Mouse (Mus musculus) neural tube, embryonic 10.5 days (tissue): ENCODE data around the gene Smarcd3.

Experiments
- DNase-seq: peaks from one replicate; pipeline ENCODE4 v3.0.0-alpha.2; 2017; ENCODE audit warnings: low spot score; ENCODE audit errors: extremely low spot score

The Smarcd3 gene

DNA sequence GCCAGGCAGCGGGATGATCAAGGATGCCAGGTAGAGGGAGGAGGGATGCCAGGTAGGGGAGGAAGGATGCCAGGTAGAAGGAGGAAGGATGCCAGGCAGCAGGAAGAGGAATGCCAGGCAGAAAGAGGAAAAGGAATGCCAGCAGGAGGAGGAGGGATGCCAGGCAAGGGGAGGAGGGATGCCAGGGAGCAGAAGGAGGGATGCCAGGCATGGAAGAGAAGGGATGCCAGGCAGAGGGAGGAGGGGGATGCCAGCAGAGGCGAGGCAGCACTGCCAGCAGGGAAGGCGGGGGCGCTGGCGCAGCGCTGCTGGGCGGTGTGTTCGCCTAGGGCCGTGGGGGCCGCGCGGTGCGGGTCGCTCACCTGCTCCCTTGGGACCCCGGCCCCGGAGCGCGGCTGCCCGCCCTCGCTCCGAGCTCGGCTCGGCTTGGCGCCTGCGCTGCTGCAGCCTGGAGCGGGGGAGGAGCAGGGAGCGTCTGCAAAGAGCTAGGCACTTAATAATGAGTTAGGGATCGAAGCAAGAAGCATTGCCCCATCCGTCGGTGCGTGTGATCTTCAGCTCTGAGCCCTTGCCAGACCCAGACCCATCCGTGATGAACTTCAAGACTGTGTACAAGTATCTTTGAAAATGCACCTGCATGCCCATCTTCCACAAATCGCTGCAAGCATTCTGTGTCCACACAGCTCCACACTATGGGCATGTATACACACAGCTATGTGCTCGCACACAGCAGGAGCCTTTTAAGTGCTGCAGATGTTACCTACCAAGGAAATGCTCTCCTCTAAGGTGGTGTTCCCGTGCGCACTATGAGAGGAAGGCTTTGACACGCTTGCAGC lies at the start of gene Smarcd3:
Gene Smarcd3, minus strand, starts transcription at position 426 of the 836 bp plus-strand sequence.
- DNase-seq: peak; percentile 69

DNA sequence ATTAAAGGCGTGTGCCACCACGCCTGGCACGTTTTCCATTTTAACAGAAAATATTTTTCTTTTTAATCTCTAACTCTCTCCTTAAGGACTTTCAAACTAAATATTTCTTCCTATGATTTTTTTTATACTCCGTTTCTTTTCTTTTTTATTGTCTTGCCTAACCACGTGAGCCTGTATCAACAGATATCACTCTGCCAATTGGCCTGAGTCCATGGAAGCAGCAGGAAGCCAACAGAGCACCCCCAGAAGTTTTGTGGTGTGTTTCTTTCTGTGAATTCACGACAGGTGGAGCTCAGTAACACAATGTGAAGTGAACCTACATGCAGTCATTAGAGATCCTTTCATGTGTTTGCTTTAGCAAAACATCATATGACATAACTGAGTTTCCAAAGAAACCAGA lies 37.2 kb upstream of the Smarcd3 start:
- no peak for DNase-seq

DNA sequence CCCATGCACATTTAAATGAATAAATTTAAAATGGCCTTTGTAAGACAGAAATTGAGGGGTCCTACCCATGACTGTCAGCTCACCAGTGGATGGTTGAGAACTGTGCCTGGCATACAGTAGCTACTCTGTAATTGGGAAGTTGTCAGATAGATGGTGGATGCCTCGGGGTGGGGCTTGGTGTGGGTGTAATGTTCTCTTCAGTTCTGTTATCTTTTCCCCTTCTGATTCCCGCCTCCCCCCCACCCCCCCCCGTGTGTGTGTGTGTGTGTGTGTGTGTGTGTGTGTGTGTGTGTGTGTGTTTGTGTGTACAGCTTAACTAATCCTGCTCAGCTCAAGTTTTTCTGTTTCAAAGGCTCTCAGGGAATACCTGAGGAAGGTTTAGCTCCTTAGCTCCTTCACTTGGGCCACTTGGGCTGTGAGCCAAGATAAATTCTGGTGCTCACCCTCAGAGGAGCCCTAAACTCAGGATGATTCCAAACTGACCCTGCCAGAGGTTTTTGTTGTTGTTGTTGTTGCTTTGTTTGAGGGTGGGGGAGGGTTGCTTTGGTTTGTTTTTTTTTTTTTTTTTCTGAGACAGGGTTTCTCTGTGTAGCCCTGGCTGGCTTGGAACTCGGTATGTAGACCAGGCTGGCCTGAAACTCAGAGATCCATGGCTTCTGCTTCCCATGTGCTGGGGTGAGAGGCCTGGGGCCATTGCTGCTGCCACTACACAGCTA lies 35.7 kb upstream of the Smarcd3 start:
- DNase-seq: no peak

DNA sequence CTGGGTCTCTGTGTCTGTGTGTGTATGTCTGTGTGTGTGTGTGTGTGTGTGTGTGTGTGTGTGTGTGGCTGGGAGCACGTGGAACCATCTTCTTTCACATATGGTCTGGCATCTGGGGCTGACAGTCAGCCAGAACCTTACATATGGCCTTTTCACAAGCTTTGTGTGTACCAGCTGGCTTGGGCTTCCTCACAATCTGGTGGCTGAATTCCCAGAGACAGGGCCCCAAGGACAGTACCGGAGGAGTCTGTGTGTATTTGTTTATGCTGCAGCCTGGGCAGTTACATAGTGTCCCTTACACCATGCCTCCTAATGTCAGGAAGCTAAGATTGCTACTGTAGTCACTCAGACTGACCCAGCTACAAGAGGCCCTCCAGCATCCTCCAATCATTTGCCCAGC lies 32.9 kb upstream of the Smarcd3 start:
- no peak for DNase-seq

DNA sequence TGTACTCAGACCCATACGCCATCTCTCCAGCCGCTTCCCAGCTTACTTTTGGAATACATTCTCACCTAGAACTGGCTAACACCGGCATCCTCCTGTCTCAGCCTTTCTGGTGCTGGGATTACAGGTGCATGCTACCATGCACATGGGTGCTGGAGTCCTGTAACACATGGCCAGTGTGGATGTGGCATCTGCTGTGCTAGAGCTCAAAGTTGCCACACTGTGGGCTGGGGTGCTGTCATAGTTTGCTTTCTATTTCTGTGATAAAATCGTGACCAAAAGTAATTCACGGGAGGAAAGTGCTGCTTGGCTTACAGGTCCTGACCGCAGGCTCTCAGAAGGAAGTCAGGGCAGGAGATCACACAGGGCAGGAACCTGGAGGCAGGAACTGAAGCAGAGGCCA lies 30.3 kb upstream of the Smarcd3 start:
- no peak for DNase-seq

DNA sequence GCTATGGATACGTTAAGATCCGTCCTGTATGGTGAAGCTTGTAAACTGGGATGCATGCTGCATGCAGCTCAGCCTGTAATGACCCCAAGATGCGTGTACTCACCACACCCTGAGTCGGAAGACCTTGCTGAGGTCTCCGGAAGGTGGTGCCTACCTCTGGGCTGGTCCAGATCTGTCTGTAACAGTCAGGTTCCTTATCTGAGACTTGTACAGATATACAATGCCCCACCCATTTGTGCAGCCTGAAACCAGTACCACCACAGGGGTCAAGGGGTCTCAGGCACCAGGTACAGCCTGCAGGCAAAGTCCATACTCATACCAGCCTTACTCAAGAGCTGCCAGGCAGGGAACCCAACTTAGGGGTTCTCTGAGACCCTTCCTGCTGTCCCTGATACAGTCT lies 28.6 kb upstream of the Smarcd3 start:
- DNase-seq: no peak

DNA sequence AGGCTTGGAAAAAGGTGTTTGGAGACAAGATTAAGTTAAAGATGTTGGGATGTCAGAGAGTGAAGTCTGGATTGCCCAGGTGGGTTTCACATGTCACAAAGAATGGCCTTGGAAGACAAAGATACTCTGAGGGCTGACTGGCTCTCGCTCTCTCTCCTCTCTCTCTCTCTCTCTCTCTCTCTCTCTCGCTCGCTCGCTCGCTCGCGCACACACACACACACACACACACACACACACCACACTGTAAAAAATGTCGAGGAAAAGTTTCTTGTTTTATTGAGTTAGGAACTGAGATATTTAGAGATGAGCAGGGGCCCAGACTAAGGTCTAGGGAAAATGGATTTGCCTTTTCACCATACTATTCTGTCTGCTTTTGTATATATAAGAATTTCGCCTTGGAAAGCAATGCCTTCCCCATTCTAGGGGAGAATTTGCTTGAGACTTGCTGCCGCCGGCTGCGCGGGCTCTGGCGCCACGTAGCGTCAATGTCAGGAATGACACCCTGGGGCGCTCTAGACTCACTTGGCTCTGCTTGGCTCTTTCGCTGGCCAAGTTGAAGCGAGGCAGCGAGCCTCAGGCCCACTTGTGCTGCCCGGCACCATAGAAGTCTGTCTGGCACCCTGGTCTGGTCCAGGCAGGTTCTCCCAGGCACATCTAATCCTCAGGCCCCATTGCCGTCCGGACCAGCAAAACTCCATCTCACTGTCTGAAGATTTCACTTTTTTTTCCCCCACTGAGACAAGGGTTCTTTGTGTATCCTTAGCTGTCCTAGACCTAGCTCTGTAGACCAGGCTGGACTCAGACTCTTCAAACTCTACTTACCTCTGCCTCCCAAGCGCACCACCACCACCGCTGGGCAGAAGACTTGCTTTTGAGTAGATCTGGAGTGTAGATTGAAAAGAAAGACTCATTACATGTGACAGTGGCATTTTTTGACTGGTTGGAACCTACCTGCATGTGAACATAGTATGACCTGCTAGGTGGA lies 27.8 kb upstream of the Smarcd3 start:
- DNase-seq: peak; percentile 89

DNA sequence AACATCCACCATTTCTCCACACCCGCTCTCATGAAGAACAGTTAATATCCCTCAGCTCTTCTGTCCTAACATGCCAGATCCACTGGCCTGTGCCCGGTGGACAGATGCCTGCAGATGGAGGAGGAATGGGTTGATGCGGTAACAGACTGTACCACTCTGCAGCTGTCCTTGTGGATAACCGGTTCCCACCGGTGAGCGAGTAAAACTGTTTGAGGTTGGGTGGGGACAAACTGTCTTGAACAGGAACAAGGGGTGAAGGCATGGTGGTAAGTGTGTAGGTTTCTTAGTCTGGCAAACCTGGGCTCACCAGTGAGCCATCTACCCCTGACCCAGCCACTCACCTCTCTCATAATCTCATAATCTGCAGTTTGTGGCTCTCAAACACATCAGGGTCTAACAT lies 27.1 kb upstream of the Smarcd3 start:
- no peak for DNase-seq

DNA sequence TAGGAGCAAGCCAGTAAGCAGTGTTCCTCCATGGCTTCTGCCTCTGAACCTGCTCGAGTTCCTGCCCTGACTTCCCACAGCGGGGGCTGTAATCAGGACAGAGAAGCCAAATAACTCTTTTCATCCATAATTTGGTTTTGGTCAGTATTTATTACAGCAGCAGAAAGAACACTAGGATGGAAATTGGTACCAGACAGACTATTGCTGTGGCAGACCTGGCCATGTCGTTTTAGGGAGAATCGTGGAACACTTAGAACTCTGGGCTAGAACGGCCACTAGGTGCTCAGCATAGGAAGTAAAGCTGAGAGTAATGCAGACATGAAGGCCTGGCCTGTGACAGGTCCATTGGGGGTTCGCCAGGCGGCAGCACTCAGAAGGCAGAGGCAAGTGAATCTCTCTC lies 25.5 kb upstream of the Smarcd3 start:
- no peak for DNase-seq

DNA sequence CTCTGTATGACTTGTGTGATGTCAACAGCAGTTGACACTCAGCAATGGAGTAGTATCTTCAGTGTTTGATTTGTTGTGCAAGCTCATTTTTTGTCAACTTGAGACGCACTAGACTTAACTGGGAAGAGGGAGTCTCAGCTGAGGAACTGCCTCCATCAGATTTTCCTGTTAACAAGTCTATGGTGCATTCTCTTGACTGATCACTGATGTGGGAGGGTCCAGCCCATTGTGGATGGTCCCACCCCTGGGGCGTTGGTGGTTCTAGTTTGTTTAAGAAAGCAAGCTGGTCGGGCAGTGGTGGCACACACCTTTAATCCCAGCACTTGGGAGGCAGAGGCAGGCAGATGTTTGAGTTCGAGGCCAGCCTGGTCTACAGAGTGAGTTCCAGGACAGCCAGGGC lies 25.0 kb upstream of the Smarcd3 start:
- DNase-seq: no peak

DNA sequence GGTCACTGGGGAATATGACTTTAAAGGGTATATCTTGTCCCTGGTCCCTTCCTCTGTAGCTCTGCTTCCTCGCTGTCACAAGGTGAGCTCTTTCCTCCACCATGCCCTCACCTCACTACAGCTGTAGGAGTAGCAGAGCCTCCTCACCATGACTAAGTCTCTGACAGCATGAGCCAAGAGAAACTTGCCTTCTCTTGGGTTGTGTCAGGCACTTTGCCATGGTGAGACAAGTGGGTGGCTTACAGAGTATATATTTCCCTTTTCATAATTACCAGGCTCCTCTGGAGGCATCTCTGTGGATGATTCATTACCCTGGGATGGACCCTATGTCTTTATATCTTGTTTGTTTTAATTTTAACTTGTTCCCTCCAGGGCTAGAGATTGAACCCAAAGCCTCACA lies 21.2 kb upstream of the Smarcd3 start:
- no peak for DNase-seq

DNA sequence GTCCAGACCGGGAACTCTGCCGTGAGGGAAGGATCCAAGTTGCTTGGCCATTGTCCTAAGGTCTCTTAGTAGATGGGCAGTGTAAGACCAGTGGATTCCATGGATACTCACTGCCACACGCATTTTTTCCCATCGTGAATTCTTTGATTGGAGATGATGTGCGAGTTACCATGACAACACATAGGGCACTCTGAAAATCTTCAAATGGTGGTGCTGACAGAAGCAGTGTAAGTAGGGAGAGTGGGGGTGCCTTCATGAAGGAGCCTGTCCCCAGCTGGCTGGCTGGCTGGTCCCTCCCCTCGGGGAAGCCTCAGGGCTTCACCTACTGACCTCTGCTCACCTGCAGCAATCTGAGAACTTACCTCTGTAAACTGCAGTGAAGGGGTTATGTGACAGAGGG lies 14.9 kb upstream of the Smarcd3 start:
- no peak for DNase-seq

DNA sequence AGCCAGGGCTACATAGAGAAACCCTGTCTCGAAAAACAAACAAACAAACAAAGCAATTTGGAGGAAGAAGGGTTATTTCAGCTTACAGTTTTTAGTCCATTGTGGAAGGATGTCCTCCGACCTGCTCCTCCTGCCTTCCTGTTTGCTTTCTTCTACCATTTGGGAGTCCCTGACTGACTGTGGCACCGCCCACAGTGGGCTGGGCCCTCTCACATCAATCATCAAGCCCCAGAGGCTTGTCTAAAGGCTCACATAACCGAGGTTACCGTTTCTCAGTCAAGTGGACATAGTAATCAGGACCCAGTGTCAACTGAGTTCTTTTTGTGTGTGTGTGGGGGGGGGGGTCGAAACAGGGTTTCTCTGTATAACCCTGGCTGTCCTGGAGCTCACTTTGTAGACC lies 13.9 kb upstream of the Smarcd3 start:
- no peak for DNase-seq

DNA sequence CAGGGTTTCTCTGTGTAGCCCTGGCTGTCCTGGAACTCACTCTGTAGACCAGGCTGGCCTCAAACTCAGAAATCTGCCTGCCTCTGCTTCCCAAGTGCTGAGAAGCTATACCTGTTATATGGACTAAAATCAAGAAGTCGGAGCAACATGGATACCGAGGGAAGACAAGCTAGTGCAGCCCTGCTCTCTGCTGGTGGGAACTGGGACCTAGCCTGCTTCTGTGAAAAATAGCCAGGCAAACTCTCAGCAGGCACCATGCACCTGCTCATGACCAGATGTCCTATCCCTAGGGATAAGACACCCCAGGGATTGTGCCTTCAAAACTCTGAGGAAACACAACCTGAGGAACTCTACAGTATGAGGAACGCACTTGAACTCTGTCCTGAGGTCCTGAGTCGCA lies 12.8 kb upstream of the Smarcd3 start:
- no peak for DNase-seq

DNA sequence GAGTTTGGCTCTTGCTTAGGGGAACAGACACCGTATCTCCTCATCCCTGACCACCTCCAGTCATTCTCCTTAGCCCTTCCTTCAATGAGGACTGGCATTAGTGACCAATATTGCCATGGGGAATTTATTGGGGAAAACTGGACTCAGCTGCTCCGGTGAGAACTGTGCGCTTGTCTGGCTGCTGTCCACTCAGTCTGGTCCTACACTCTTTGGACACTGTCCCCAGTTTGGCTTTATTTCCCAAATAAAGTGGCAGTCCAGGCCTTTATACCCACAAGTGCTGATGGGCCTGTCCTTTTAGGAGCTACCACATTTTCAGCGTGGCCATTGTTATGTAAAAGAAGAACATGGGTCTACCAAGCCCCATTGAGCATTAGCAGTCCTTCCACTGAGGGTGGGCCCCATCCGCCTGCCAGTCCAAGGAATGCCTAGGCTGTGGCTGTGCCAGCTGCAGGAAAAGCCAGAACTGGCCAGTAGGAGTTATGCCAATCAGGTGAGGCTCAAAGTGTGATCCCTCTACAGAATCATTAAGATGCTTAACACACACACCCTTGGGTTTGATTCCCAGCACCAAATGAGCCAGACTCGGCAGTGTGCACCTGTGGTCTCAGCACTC lies 11.4 kb upstream of the Smarcd3 start:
- DNase-seq: no peak

DNA sequence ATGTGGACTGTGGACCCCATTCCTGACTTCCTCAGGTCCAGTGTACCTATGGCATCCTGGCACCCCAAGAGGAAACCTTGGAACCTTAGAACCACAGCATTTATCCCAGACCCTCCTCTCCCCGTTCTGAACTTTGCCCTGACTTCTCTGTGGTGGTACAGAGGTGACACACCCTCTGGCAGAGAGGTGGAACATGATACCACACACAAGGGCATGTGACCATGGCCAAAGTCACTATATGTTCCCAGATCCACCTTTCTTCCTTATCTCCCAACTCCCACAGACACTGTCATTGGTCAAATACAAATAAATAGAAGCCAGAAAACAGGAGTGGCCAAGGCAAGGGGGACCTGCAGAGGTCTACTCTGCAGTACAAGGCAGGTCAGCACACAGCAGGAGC lies 10.9 kb upstream of the Smarcd3 start:
- no peak for DNase-seq

DNA sequence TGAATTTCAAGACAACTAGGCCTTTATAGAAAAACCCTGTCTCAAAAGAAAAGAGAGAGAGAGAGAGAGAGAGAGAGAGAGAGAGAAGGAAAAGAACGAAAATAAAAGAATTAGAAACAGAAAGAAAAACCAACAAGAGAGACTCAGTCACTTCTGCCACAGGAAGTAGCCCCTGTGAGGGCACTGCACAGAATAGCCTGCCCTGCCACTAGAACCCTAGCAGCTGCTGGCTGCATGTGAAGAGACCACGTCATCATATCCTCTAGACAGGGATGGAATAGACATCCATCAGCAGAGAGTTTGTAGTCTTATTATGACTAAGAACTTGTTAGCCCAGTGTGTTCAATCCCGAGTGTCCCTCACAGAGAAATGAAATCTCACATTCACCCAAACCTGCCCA lies 5.5 kb upstream of the Smarcd3 start:
- DNase-seq: no peak

DNA sequence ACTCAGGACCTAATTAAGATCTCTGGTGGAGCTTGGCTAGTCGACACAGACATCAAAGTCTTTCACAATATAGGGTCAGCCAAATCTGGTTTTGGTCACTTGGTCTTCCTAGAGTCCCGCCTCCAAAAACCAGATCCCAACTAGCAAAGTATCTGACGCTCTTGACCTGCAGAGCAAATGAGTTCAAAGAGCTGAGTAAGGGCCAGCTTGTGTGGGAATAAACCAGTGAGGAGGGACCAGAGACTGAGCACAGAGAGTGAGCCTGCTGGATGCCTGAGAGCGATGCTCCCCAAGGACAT lies 560 bp upstream of the Smarcd3 start:
- DNase-seq: no peak

DNA sequence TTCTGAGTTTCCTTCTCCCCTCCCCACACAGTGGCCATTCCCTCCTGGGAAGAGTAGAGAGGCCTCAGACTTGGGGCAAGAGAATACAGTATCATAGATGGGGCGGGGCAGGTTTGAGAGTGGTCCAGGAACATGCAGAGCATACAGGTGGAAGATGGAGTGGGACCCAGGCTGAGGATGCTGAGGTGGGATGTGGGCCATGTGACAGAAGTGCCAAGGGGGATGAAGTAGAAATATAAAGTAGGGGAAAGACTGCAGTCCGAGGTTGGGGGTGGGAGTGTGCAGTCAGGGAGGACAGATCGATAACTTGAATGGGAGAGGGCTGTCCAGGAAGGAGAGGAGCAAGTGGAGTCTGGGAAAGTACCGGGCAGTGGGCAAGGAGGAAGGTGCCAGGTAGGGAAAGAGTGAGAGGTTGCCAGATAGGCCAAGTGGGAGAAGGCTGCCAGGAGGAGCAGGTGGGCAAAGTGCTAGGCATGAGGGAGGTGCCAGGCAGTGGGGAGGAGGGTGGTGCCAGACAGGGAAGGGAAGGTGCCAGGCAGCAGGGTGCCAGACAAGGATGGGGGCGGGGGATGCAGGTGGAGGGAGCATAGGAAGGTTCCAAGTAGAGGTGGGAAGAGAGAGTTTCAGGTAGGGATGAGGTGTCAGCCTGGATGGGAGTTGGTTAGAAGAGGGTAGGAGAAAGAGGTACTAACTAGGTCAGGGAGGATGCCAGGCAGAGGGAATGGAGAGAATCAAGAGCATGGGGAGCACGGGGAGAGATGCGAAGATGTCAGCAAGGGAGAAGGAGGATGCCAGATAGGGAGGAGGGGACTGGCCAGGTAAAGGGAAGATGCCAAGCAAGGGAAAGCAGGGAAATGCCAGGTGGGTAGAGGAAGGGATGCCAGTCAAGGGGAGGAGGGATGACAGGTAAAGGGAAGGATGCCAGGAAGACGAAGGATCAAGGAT lies 898 bp downstream of the Smarcd3 start:
- no peak for DNase-seq

DNA sequence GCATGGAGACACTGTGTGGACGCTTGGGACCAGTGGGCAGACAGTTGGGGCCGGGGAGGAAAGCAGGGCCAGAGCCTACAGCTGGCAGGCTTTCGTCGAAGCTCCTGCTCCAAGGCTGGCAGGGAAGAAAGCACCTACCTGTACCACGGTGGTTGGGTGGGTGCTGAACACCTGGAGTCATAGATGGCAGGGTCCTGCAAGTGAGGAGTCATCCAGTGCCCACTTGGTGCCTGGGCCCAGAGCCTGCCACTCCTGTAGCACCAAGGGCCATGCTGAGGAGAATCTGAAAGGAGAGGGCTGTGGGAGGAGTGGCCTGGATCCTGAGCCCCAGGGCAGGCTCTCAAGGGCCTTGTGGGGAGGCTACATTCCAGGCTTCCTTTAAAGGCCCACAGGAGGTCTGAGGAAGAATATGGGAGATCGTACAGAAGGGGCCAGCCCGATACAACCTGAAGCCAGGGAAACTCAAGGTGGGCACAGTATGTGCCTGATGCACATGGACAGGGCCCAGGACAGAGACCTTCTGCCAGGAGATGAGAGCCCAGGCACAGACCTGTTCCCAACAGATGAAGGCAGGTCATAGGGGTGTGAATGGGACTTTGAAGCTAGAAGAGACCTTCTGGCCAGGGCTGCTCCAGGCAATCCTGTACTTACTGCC lies 1.7 kb downstream of the Smarcd3 start:
- DNase-seq: no peak
